Mouse (Mus musculus) neural tube, embryonic 11.5 days (tissue): ENCODE results near the gene Pbx4. TPM values are rescaled to one million over a fixed set of nuclear protein-coding genes. Genes with fewer than 3 reads are reported as not detected.
A peak's percentile ranks its signal among the peaks of the same experiment; 100 is the strongest.

ENCODE experiments used
- ATAC-seq: fragments of 200-750 bp; cut with Nextera tagmentation; 2 replicates; pipeline ENCODE4 v1.8.0; 2017; ENCODE audit warnings: moderate number of reproducible peaks, mild to moderate bottlenecking, moderate TSS enrichment, moderate library complexity; ENCODE audit not compliant: insufficient read depth, low FRiP score, low TSS enrichment
- DNase-seq: peaks from one replicate; pipeline ENCODE4 v3.0.0-alpha.2; 2015; ENCODE audit warnings: low spot score
- H3K27ac ChIP-seq: fragments of 300-500 bp; sonication (generic); 2 replicates; pipeline ENCODE4 v1.5.1; 2014; ENCODE audit warnings: low read depth, mild to moderate bottlenecking, low read length
- H3K27me3 ChIP-seq: fragments of 300-500 bp; sonication (generic); 2 replicates; pipeline ENCODE4 v1.6.1; 2014; ENCODE audit warnings: mild to moderate bottlenecking, low read length, mixed read lengths; ENCODE audit not compliant: control insufficient read depth, insufficient read depth
- H3K36me3 ChIP-seq: fragments of 300-500 bp; sonication (generic); 2 replicates; pipeline ENCODE4 v1.6.1; 2014; ENCODE audit warnings: mild to moderate bottlenecking, low read length, moderate library complexity, mixed read lengths; ENCODE audit not compliant: control insufficient read depth, insufficient read depth
- H3K4me1 ChIP-seq: fragments of 300-500 bp; sonication (generic); 2 replicates; pipeline ENCODE4 v1.6.1; 2014; ENCODE audit warnings: low read length, mixed read lengths; ENCODE audit not compliant: control insufficient read depth, insufficient read depth
- H3K4me2 ChIP-seq: fragments of 300-500 bp; sonication (generic); 2 replicates; pipeline ENCODE4 v1.6.1; 2014; ENCODE audit warnings: low read depth, mild to moderate bottlenecking, moderate library complexity
- H3K4me3 ChIP-seq: fragments of 300-500 bp; sonication (generic); 2 replicates; pipeline ENCODE4 v1.5.1; 2014; ENCODE audit warnings: low read depth, low read length
- H3K9ac ChIP-seq: fragments of 300-500 bp; sonication (generic); 2 replicates; pipeline ENCODE4 v1.6.1; 2014; ENCODE audit warnings: mild to moderate bottlenecking, low read length
- H3K9me3 ChIP-seq: fragments of 300-500 bp; sonication (generic); 2 replicates; pipeline ENCODE4 v1.6.1; 2016; ENCODE audit warnings: low read length; ENCODE audit not compliant: control insufficient read depth
- WGBS: fragments of 180-500 bp; shearing (Covaris S2); extraction: QIAGEN DNeasy Blood & Tissue Kit; methylation state at CpG from one replicate; pipeline ENCODE4 v1.1.7; 2014; 5-methylcytosine and 5-hydroxymethylcytosine counted together
- polyA plus RNA-seq: library from polyadenylated mRNA; unstranded; fragments of >200 nt; fragmentation: Nextera tagmentation; extraction: Ambion mirVana; gene quantifications from 2 replicates; pipeline ENCODE4 v1.2.1, GENCODE M21; 2014

The Pbx4 gene
- polyA plus RNA-seq, 1 experiment from 2014 or later, result 31.2 TPM

GRCm38 (mm10) chr8:69805086-69805485 lies 27.2 kb upstream of the Pbx4 start:
- no peak for DNase-seq
- peaks cover 51% of the 10 kb centered on the region for H3K36me3 ChIP-seq

GRCm38 (mm10) chr8:69805491-69805890 lies 26.8 kb upstream of the Pbx4 start:
- H3K27ac ChIP-seq, result no peak overlapping the region
- no peak overlapping the region for H3K9ac ChIP-seq
- DNase-seq (no peak), ATAC-seq (no peak)
- H3K9me3 ChIP-seq, result no peaks in the 10 kb centered on the region
- H3K4me1 ChIP-seq, result peaks cover 4% of the 10 kb centered on the region; the same call in 1 of the 2 replicates
- H3K27me3 ChIP-seq, result no peaks in the 10 kb centered on the region
- 97% methylated on average over 9 of the region's 9 CpGs for WGBS
- no peak overlapping the region for H3K4me3 ChIP-seq
- H3K36me3 ChIP-seq, result peaks cover 48% of the 10 kb centered on the region
- H3K4me2 ChIP-seq, result no peak overlapping the region

More at GRCm38 (mm10) chr8:69805086-69805485, 27.2 kb upstream of the Pbx4 start:
- no peaks in the 10 kb centered on the region for H3K27me3 ChIP-seq
- no peak overlapping the region for H3K4me3 ChIP-seq
- no peaks in the 10 kb centered on the region for H3K9me3 ChIP-seq
- 95% methylated on average over 10 of the region's 10 CpGs for WGBS
- no peak overlapping the region for H3K9ac ChIP-seq
- no peak overlapping the region for H3K4me2 ChIP-seq
- H3K27ac ChIP-seq, result no peak overlapping the region
- no peak for ATAC-seq
- H3K4me1 ChIP-seq, result peaks cover 4% of the 10 kb centered on the region; the same call in 1 of the 2 replicates

- Histone ChIP-seq H3K4me3 (no peak overlapping the region), H3K36me3 (peaks cover 35% of the 10 kb centered on the region), H3K4me2 (no peak overlapping the region), H3K9ac (no peak overlapping the region), H3K4me1 (peaks cover 4% of the 10 kb centered on the region; the same call in 1 of the 2 replicates), H3K27me3 (no peaks in the 10 kb centered on the region), H3K9me3 (no peaks in the 10 kb centered on the region), H3K27ac (no peak overlapping the region)
- no peak for DNase-seq
- WGBS, result 95% methylated on average over 5 of the region's 5 CpGs
- no peak for ATAC-seq
Measured at GRCm38 (mm10) chr8:69807236-69807635, 25.1 kb upstream of the Pbx4 start.

- Histone ChIP-seq H3K4me3 (peak within 1 kb of the TSS; percentile 52), H3K9me3 (no peaks in the 10 kb centered on the region), H3K4me2 (peak within 1 kb of the TSS; percentile 65), H3K27me3 (no peaks in the 10 kb centered on the region), H3K27ac (no peak within 1 kb of the TSS), H3K36me3 (peaks cover 29% of the 10 kb centered on the region), H3K9ac (peak within 1 kb of the TSS; percentile 42), H3K4me1 (peaks cover 4% of the 10 kb centered on the region; the same call in 1 of the 2 replicates)
- peak; percentile 79 for DNase-seq
- ATAC-seq, result peak; percentile 76
- 6% methylated on average over 25 of the region's 28 CpGs for WGBS
Measured at GRCm38 (mm10) chr8:69808094-69808863, 24.0 kb upstream of the Pbx4 start, which contains the start of gene Gmip. Gene Gmip, plus strand, starts transcription at chr8:69808679.

GRCm38 (mm10) chr8:69808864-69809403 lies 23.4 kb upstream of the Pbx4 start:
- Histone ChIP-seq H3K4me3 (peak overlapping the region; percentile 52), H3K4me2 (peak overlapping the region; percentile 65), H3K4me1 (peaks cover 4% of the 10 kb centered on the region; the same call in 1 of the 2 replicates), H3K9me3 (no peaks in the 10 kb centered on the region), H3K9ac (peak overlapping the region; percentile 42), H3K36me3 (peaks cover 27% of the 10 kb centered on the region), H3K27ac (no peak overlapping the region), H3K27me3 (no peaks in the 10 kb centered on the region)
- WGBS, result 4% methylated on average over 23 of the region's 23 CpGs
- DNase-seq (peak; percentile 38), ATAC-seq (peak; percentile 74)

GRCm38 (mm10) chr8:69809820-69810219 lies 22.5 kb upstream of the Pbx4 start:
- ATAC-seq, result no peak
- Histone ChIP-seq H3K4me3 (no peak overlapping the region), H3K9ac (no peak overlapping the region), H3K9me3 (no peaks in the 10 kb centered on the region), H3K27ac (no peak overlapping the region), H3K36me3 (peaks cover 29% of the 10 kb centered on the region), H3K4me1 (peaks cover 4% of the 10 kb centered on the region; the same call in 1 of the 2 replicates), H3K27me3 (no peaks in the 10 kb centered on the region), H3K4me2 (peak overlapping the region; percentile 16; the same call in 1 of the 2 replicates)
- no peak for DNase-seq
- WGBS, result 74% methylated on average over 3 of the region's 3 CpGs

GRCm38 (mm10) chr8:69814881-69815280 lies 17.4 kb upstream of the Pbx4 start:
- DNase-seq (no peak), ATAC-seq (no peak)
- Histone ChIP-seq H3K36me3 (peaks cover 13% of the 10 kb centered on the region), H3K4me1 (no peaks in the 10 kb centered on the region), H3K9me3 (no peaks in the 10 kb centered on the region), H3K4me2 (no peak overlapping the region), H3K27ac (no peak overlapping the region), H3K27me3 (no peaks in the 10 kb centered on the region), H3K4me3 (no peak overlapping the region), H3K9ac (no peak overlapping the region)
- 93% methylated on average over 2 of the region's 2 CpGs for WGBS

GRCm38 (mm10) chr8:69815396-69815795 lies 16.9 kb upstream of the Pbx4 start:
- WGBS, result 95% methylated on average over 4 of the region's 4 CpGs
- H3K4me3 ChIP-seq, result no peak overlapping the region
- DNase-seq, result no peak
- H3K36me3 ChIP-seq, result peaks cover 13% of the 10 kb centered on the region
- no peaks in the 10 kb centered on the region for H3K27me3 ChIP-seq
- no peaks in the 10 kb centered on the region for H3K9me3 ChIP-seq
- H3K9ac ChIP-seq, result no peak overlapping the region
- no peak overlapping the region for H3K27ac ChIP-seq
- no peaks in the 10 kb centered on the region for H3K4me1 ChIP-seq
- no peak for ATAC-seq
- no peak overlapping the region for H3K4me2 ChIP-seq
